Mouse (Mus musculus): ENCODE data around the gene Zfp956.

Zfp956 gene

DNA sequence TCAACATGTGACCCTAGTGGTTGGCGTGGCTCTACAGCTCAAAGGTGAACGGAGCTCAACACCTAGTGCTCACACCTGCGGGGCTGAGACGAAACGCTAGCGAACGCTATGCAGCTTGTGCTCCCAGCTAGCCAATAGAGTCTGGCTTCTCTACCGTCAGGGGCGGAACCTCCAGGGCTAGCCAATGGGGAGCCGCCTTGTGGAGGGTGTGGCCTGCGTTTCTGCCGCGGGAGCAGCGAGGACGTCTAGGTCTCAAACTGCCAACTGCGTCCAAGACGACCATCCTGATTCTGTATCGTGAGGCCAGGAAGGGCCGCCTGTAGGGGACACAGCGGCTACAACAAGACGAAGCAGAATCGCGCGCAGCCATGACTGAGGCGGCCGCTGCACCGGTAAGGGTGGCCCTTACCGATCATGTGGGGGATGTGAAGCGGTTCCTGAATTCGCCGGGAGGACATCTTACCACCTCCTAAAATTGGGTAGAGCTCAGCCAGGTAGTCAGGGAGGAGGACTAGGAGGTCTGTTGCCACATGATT is at the start of gene Zfp956:
Zfp956 (plus strand) TSS at position 200 of the 536 bp plus-strand sequence.
- DNase-seq (ENCODE audit: low read depth, low spot score), result peak; percentile 79

DNA sequence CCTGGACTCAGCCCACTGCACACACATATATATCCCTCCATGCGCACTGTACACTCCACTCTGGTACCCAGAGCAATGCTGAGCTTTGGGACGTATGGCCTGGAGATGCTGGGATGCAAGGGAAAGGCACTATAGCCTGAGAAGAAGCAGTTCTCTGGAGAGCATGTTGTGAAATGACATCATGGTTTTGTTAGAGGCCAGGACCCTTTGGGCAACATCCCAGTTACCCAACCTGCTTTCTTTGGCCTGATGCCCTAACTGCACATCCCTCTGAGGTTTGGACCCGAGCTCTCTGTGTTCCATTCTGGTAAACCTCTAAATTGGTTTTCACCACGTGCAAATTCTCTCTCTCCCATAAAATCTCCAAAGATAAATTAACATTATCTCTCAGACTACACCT is 49.6 kb upstream of the Zfp956 start:
- no peak for DNase-seq (ENCODE audit: low read depth, low spot score)

DNA sequence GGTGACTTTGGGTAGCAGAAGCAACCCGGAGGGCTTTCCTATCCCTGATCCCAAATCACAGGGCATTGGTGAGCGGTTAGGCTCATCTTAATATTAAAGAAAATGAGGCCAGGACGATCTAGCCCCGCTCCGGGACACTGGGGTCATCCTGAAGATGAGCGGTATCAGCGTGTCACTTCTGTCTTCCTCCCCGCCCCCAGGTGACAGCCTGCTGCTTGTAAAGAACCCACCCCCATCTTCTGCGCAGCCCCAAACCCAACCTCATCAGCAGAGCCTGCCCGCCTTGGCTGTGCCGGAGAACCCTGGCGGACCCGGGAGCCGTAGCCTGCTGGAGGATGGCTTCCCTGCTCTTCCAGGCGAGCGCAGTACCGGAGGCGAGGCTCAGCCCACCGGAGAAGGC is 48.8 kb upstream of the Zfp956 start:
- DNase-seq (ENCODE audit: low read depth, low spot score), result no peak

DNA sequence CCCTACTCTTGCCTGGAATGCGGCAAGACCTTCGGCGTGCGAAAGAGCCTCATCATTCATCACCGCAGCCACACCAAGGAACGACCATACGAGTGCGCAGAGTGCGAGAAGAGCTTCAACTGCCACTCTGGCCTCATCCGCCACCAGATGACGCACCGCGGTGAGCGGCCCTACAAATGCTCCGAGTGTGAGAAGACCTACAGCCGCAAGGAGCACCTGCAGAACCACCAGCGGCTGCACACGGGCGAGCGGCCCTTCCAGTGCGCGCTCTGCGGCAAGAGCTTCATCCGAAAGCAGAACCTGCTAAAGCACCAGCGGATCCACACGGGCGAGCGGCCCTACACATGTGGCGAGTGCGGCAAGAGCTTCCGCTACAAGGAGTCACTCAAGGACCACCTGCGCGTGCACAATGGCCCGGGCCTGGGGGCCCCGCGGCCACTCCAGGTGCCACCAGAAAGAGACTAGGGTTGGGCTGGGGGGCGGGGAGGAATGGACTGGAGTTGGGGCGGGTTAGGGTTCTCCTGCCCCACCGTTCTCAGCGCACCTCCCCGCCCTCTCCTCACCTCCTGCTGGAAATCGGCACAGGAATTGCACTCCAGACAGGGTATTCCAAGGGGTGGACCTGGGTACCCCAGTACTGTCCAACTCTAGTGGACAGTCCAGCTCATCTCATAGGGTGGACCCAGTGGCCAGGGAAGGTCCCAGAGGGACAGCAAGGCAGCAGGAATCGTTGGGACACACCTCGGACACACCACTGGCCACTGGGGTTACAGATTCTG is 48.1 kb upstream of the Zfp956 start:
- no peak for DNase-seq (ENCODE audit: low read depth, low spot score)

DNA sequence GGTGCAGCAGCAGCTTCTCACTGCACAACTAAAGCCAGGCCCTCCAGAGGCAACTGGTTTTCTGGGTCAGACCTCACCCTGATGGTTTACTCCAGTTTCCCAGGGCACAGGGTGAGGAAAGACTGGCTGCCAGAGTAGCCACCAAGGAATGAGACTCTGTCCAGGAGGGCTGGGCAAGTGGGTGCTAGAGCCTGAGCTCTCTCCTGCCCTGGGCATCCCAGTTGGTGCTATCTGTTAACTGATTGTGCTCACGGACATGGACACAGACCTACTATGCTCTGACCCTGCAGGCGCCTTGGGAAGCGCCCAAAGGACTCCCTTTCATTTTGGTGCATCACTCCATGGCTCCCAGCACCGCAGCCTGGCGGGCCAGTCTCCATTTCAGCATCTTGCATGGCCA is 46.9 kb upstream of the Zfp956 start:
- no peak for DNase-seq (ENCODE audit: low read depth, low spot score)

DNA sequence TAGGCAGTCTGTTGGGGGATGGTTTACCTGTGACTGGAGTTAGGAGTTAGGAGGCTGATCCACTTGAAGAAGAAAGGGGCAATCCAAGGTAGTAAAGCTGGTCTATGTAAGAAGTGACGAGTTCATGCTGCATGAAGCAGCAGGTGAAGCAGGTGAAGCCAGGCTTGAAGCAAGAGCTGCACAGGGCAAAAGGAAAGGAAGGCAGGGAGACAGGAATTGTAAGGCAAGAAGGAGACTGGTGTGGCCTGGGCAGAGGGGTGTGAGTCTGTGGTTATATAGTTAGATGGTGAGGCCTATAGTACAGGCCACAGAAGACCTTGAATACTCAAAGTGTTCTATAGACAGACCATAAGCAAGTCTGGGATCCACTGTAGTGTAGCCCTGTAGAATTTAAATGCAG is 44.2 kb upstream of the Zfp956 start:
- no peak for DNase-seq (ENCODE audit: low read depth, low spot score)

DNA sequence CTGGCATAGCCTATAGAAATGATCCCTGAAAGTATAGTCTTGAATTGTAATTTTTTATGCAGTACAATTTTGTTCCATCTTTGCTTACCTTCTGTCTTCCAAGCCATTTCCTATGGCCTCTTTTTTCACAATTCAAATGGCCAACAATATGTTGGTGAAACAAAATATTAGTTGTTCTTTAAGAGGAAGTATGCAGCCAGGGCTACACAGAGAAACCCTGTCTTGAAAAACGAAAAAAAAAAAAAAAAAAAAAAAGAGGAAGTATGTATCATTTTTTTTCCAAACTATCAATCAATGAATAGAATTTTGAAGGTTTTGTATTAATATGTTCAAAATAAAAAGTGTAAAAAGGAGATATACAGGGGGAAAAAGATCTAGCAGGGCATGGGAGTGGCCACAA is 41.5 kb upstream of the Zfp956 start:
- DNase-seq (ENCODE audit: low read depth, low spot score), result no peak

DNA sequence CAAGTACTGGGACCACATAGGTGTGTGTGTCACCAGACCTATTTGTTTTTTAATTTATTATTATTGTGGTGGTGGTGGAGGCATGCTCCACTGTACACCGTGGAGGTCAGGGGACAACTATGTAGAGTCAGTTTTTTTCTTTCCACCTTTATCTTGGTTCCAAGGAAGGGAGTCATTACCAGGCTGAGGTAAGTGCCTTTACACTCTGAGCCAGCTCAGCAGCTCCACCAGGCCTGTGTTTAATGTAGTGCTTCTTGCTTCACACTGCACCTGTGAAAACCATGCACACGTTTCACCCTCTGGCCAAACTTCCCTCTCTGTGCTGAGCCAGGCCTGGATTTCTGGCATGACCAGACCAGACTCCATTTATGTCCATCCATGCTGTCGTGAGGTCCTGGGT is 40.2 kb upstream of the Zfp956 start:
- no peak for DNase-seq (ENCODE audit: low read depth, low spot score)

DNA sequence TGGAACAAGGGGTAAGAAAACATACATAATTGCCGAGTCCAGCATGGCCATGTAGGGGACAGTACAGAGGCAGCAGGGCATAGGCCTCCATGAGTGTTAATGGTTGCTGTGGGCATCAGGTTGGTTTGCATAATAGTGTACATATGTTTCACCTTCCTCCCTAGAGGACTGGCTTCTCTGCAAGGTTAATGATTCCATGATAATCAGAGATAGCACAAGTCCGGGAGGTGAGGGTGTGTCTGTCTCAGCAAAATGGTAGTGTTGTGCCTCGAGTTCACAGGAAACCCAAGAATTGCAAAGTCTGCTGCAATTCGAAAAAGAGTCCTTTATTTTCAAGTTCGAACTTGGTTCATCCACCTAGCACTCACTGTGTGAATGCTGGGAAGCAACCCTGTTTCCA is 36.1 kb upstream of the Zfp956 start:
- no peak for DNase-seq (ENCODE audit: low read depth, low spot score)

DNA sequence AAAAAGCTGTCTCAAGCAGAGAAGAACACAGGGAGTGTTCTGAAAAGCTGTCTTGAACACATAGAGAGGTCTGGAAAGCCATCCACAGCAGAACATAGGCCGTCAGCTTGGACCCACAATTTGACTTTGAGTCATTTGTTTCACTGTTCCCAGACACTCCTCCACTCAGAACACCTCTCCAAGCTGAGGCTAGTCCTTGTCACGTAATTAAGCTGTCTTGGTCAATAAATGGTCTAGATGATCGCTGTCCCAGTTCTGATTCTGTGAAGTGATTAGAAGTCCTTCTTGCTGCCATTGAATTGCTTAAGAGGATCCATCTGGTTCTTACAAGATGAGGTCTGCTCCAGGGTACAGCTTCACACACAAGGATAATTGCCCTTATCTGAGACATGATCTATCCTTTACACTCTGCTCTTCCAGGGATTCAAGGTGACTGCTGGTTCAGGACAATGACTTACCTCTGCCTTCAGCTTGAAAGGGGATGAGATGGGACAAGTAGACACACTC is 34.4 kb upstream of the Zfp956 start:
- DNase-seq (ENCODE audit: low read depth, low spot score), result no peak

DNA sequence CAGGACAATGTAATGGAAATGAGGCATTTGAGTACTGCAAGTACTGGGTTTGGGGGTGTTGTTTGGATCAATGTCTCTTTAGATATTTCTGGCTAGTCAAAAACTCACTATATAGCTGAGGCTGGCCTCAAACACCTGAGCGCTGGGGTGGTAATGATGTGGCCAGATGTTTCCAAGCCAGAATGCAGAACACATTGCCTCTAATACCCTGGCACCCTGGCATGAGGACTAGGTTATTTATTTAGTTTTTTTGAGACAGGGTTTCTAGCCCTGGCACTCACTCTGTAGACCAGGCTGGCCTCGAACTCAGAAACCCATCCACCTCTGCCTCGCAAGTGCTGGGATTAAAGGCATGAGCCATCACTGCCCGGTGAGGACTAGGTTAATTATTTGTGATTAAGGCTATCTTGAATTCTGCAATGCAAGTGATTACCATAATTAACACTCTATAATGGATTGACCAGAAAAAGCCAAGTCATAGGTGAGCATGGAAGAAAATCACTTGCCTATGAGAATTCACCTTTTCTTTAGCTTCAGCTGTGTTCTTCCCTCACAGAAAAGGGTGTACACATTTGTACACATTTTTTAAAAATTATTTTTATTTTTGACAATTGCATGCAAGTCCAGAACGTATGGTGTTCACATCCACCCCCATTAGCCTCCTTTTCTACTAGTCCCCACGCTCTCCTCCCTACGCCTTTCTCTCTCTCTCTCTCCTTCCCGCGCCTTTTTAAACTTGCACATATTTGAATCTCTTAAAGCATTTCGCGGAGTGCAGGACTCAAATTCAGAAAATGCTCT is 33.3 kb upstream of the Zfp956 start:
- DNase-seq (ENCODE audit: low read depth, low spot score), result no peak

DNA sequence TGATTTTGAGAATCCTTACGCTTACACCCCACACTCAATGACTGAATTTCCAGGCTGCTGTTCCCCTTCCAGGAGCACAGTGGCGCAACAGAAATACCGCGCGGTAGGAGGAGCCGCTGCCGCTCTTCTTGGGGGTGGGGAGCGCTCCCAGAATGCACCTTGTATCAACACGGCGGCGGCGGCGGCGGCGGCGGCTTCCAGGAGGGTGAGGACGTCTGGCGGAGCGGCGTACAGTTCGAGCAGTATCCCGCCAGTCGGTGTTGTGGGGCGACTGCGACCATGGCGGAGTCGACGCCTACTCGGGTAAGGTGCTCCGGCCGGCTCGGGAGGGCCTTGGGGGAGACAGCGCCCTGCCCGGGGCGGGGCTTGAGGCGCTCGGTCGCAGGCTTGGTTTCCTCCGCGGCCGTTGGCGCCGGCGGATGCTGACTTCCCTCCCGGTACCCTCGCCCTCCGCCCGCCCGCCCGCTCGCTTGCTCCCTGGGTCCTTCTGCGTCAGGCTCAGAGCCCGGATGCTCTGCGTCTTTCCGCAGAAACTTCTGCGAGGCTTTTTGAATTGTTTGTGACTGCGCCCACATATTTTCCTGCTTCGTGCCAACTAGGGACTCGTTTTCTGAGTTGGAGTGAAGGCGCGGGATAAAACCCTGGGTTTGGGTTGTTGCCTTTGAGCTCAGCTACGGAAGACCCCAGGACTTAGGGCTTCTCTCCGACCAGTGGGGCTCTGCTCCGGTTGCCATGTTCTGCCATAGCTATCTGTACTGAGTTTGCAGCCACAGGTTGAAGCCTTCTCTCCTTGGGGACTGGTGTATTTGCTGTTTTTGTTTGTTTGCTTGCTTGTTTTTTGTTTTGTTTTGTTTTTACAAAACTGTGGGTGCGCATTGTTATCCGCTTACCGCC is 32.5 kb upstream of the Zfp956 start, which contains the start of gene Zfp212:
Zfp212 (plus strand) TSS at position 30 of the 894 bp plus-strand sequence.
- peak; percentile 71 for DNase-seq (ENCODE audit: low read depth, low spot score)

DNA sequence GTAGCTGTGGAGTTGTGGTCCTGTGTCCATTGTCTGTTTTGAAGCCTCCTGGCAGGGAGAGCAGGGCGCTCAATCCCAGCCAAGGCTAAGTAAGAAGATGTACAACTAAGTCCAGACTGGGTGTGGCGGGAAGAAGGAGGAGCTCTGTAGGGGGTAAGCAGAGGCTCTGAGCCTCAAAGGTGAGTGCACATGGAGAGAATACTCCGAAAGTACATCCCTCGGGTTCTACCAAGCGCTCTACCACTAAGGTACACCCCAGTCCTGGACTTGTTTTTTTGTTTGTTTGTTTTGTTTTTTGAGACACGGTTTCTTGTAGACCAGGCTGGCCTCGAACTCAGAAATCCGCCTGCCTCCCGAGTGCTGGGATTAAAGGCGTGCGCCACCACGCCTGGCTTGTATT is 10.7 kb upstream of the Zfp956 start:
- no peak for DNase-seq (ENCODE audit: low read depth, low spot score)

DNA sequence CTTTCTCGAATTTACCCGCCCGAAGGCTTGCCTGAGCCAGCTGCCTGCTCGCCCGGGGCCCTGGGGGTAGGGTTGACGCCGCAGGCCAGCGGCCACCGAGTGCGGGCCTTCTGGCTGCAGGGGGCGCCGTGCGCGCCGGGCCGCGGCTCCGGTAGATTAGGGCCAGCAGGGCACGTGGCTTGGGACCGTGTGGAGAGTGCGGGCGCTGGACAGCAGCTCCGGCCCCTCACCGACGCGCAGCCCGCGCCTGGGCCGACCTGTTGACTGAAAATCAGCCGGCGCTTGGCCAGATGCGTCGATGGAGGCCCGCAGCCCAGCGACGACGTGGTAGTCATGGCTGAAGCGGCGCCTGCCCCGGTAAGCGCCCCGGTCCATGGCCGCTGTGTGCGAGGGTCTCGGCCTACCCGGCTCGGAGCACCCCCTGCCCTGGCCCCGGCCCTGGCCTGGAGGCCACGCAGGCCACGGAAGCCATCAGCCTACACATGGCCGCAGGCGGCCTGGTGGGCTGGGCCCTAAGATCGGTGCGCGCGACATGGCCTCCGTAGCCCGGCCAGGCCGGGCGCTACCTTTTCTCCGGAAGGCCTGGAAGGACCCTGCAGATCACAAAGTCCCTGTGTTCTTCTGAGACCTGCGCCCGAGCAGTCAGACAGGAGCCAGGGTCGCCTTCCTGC is 10.0 kb upstream of the Zfp956 start:
- peak; percentile 52 for DNase-seq (ENCODE audit: low read depth, low spot score)

DNA sequence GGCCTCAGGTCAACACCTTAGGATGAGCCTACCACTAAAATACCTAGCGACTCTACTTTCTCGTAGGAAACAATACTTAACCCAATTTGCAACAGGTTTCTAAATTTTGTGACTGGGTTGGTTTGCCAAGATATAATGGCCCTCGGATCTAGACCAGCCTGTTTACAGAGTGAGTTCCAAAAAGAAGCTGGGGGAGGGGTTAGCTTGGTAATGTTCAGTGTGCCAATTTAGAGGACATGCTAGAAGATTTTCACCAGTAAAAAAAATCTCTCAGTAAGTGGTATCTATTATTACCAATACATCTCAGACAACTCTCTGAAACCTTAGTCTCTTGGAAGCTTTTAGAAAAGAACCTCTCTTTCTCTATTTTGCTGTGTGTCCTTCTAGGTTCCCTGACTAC is 9.5 kb upstream of the Zfp956 start:
- no peak for DNase-seq (ENCODE audit: low read depth, low spot score)

DNA sequence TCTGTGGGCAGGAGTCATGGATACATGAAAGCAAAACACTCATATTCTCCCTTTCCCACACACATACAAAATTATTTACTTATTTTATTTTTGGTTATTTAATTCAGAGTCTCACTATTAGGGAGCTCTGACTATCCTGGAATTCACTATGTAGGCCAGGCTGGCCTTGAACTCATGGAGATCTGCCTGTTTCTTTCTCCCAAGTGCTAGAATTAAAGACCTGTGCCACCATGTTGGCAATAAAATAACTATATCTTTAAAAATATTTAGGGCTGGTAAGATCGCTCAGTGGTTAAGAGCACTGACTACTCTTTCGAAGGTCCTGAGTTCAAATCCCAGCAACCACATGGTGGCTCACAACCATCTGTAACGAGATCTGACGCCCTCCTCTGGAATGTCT is 5.8 kb upstream of the Zfp956 start:
- DNase-seq (ENCODE audit: low read depth, low spot score), result no peak

DNA sequence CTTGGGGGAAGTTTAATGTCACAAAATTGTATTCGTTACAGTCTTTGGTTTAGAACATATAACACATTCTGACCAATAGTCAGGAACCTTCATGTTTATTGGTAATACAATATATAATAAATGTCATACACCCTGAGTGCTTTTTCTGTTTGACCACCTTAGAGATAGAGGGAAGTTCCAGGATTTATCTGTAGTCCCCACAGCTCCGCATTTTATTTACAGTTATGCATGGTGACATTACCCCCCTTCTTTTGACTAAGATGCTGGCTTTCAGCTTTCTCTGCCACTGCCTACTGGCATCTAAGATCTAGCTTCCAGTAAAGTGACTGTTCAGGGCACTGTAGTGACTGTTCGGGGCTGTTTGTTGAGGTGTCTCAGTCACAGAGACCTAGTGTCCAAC is 1.2 kb downstream of the Zfp956 start:
- DNase-seq (ENCODE audit: low read depth, low spot score), result no peak

DNA sequence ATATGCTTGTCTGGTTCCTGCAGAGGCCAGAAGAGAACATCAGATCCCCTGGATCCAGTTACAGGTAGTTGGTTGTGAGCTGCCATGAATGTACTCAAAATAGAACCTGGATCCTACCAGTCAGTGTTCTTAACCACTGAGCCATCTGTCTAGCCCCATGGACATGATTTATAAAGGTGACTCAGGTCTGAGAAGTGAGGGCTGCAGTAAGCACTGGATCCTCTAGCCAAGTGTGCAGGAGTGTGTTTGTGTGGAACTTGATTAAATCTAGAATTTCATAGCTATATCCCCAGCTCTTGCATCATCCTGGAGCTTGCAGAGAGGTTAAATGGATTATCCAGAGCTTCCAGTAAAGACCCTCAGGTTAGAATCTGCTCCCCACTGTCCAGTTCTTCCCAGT is 4.6 kb downstream of the Zfp956 start:
- no peak for DNase-seq (ENCODE audit: low read depth, low spot score)

DNA sequence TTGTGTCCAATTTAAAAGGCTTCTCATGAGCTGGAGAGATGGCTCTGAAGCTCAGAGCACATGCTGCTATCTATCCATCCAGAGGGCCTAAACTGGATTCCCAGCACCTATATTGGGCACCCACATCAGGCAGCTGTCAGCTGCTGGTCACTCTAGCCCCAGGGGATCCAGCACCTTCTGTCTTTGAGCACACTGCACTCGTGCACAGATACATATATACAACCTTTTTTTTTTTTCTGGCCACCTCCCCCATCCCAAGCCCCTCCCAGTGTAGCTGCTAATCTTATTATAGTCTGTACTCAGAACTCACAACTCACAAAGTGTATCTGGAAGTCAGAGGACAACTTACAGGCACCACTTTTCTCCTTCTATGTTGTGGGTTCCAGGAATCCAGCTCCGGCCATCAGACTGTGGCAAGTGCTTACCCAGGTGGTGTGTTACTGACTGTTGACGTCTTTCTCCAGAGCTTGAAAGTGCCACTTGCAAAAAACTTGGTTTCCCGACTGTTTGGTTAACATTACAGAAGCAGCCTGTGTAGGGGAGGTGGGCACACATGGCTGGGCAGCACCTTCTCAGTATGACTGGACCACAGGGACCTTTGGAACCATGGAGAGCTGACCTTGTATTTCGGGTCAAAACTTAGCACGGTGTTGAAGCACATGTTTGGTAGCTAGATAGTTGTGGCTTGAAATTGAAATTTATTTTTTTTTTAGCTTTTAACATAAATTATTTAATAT is 7.7 kb downstream of the Zfp956 start:
- DNase-seq (ENCODE audit: low read depth, low spot score), result no peak

DNA sequence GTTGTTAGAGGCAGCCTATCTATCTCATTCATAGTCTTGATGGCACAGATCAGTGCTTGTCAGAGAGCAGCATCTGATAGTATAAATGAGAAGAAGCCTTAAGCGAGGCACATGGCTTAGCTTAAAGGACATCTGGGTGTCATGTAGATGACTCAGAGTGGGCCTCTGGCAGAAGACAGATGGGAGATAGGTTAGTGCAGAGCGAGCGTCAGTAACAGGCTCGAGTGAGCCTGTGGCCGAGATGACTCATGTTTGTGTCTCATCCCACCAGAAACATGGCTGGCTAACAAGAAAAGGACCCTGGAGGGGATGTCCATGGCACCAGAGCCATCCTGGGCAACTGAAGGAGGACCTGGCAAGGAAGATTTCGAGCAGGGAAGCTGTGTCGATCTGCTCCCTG is 9.9 kb downstream of the Zfp956 start:
- no peak for DNase-seq (ENCODE audit: low read depth, low spot score)
